Mouse (Mus musculus) MEL (cell line): ENCODE measurements around the gene Map3k21. TPM values are rescaled to one million over a fixed set of nuclear protein-coding genes. Genes with fewer than 3 reads are reported as not detected.

Experiments
- DNase-seq: peaks from one replicate; pipeline ENCODE4 v3.0.0; 2011; ENCODE audit warnings: low read depth, low spot score
- H3K27ac ChIP-seq: 2 replicates; pipeline ENCODE4 v1.5.1; 2012; ENCODE audit warnings: low read depth, mild to moderate bottlenecking, control low read depth, low read length, moderate library complexity; ENCODE audit not compliant: control insufficient read depth
- H3K27me3 ChIP-seq, 2 experiments: fragments of 150-350 bp in 1 of 2; sonication (generic) in 1 of 2; 2 replicates each; pipeline ENCODE4 v1.6.1; 2012; ENCODE audit warnings: low read length in 2 of 2, mild to moderate bottlenecking in 2 of 2, improper control_type of control experiment in 1 of 2, moderate library complexity in 1 of 2; ENCODE audit not compliant: insufficient read depth in 2 of 2, control insufficient read depth in 1 of 2
- H3K36me3 ChIP-seq, 2 experiments: 2 replicates each; pipeline ENCODE4 v1.6.1; 2012 to 2014; ENCODE audit warnings: low read length in 2 of 2, improper control_type of control experiment in 1 of 2, inconsistent platforms in 1 of 2, mild to moderate bottlenecking in 1 of 2; ENCODE audit not compliant: insufficient read depth in 2 of 2, control insufficient read depth in 1 of 2
- H3K4me1 ChIP-seq, 2 experiments: fragments of 150-350 bp in 1 of 2; sonication (generic) in 1 of 2; 2 replicates each; pipeline ENCODE4 v1.6.1; 2012; ENCODE audit warnings: low read length in 2 of 2, improper control_type of control experiment in 1 of 2, mild to moderate bottlenecking in 1 of 2; ENCODE audit not compliant: insufficient read depth in 2 of 2, control insufficient read depth in 1 of 2
- H3K4me3 ChIP-seq, 2 experiments: fragments of 150-350 bp in 1 of 2; sonication (generic) in 1 of 2; 2 replicates each; pipeline ENCODE4 v1.5.1; 2012; ENCODE audit warnings: low read depth in 2 of 2, low read length in 2 of 2, mild to moderate bottlenecking in 2 of 2, moderate library complexity in 2 of 2, control low read depth in 1 of 2, improper control_type of control experiment in 1 of 2; ENCODE audit not compliant: control insufficient read depth in 1 of 2, insufficient read depth in 1 of 2
- H3K79me2 ChIP-seq: 2 replicates; pipeline ENCODE4 v1.6.1; 2012; ENCODE audit warnings: mild to moderate bottlenecking, low read length, moderate library complexity; ENCODE audit not compliant: control insufficient read depth, poor library complexity, insufficient read depth
- H3K9ac ChIP-seq: 2 replicates; pipeline ENCODE4 v1.6.1; 2012; ENCODE audit warnings: low read depth, mild to moderate bottlenecking, control low read depth, low read length, moderate library complexity; ENCODE audit not compliant: control insufficient read depth, poor library complexity, severe bottlenecking
- H3K9me3 ChIP-seq: fragments of 150-350 bp; sonication (generic); replicated peaks from 2 replicates; pipeline ENCODE4 v1.6.1; 2012; ENCODE audit warnings: mild to moderate bottlenecking, low read length, improper control_type of control experiment, moderate library complexity; ENCODE audit not compliant: insufficient read depth
- BHLHE40 ChIP-seq: IDR thresholded peaks from 2 replicates; pipeline ENCODE4 v1.6.1; 2012; ENCODE audit warnings: low read depth, mild to moderate bottlenecking, inconsistent platforms, low read length, improper control_type of control experiment, borderline replicate concordance
- CTCF ChIP-seq, 3 experiments: IDR thresholded peaks in 2 of 3; conservative IDR thresholded peaks in 1 of 3; 2 replicates each; pipeline ENCODE4 v1.5.1; 2011 to 2012; ENCODE audit warnings: low read length in 3 of 3, low read depth in 2 of 3, mild to moderate bottlenecking in 2 of 3, improper control_type of control experiment in 1 of 3, inconsistent platforms in 1 of 3, mixed read lengths in 1 of 3, moderate library complexity in 1 of 3; ENCODE audit not compliant: control insufficient read depth in 1 of 3, insufficient read depth in 1 of 3, poor library complexity in 1 of 3, severe bottlenecking in 1 of 3
- E2F4 ChIP-seq: IDR thresholded peaks from 2 replicates; pipeline ENCODE4 v1.6.1; 2011; ENCODE audit warnings: low read depth, low read length, improper control_type of control experiment, borderline replicate concordance
- EP300 ChIP-seq, 2 experiments: IDR thresholded peaks; 2 replicates each; pipeline ENCODE4 v1.6.1; 2011; ENCODE audit warnings: improper control_type of control experiment in 2 of 2, low read length in 2 of 2, low read depth in 1 of 2, mild to moderate bottlenecking in 1 of 2
- HCFC1 ChIP-seq: IDR thresholded peaks from 2 replicates; pipeline ENCODE4 v1.6.1; 2012; ENCODE audit warnings: low read depth, mild to moderate bottlenecking, inconsistent platforms, low read length, improper control_type of control experiment, moderate library complexity
- JUND ChIP-seq: IDR thresholded peaks from 2 replicates; pipeline ENCODE4 v1.6.1; 2011; ENCODE audit warnings: low read depth, mild to moderate bottlenecking, improper control_type of control experiment, low read length
- MAFK ChIP-seq: IDR thresholded peaks from 2 replicates; pipeline ENCODE4 v1.6.1; 2011; ENCODE audit warnings: low read depth, mild to moderate bottlenecking, low read length, improper control_type of control experiment, borderline replicate concordance
- MAX ChIP-seq: IDR thresholded peaks from 2 replicates; pipeline ENCODE4 v1.6.1; 2011; ENCODE audit warnings: low read length, improper control_type of control experiment
- MEF2A ChIP-seq: IDR thresholded peaks from 2 replicates; pipeline ENCODE4 v1.6.1; 2014; ENCODE audit warnings: low read depth, mild to moderate bottlenecking, inconsistent platforms, low read length, improper control_type of control experiment; ENCODE audit not compliant: poor library complexity, insufficient replicate concordance, severe bottlenecking; ENCODE audit errors: extremely low read depth
- MXI1 ChIP-seq: IDR thresholded peaks from 2 replicates; pipeline ENCODE4 v1.6.1; 2011; ENCODE audit warnings: mild to moderate bottlenecking, low read depth, low read length, improper control_type of control experiment
- MYB ChIP-seq: IDR thresholded peaks from 2 replicates; pipeline ENCODE4 v1.6.1; 2011; ENCODE audit warnings: mild to moderate bottlenecking, low read depth, low read length, improper control_type of control experiment
- MYC ChIP-seq: IDR thresholded peaks from 2 replicates; pipeline ENCODE4 v1.6.1; 2011; ENCODE audit warnings: low read depth, mild to moderate bottlenecking, low read length, improper control_type of control experiment, moderate library complexity
- POLR2A ChIP-seq, 2 experiments: IDR thresholded peaks; 2 replicates each; pipeline ENCODE4 v1.6.1; 2011 to 2012; ENCODE audit warnings: low read length in 2 of 2, mild to moderate bottlenecking in 2 of 2, control low read depth in 1 of 2, improper control_type of control experiment in 1 of 2, low read depth in 1 of 2, moderate library complexity in 1 of 2; ENCODE audit not compliant: control insufficient read depth in 1 of 2, insufficient read depth in 1 of 2, poor library complexity in 1 of 2
- POLR2AphosphoS5 ChIP-seq: IDR thresholded peaks from 2 replicates; pipeline ENCODE4 v1.6.1; 2012; ENCODE audit warnings: low read depth, borderline replicate concordance, mild to moderate bottlenecking, inconsistent platforms, low read length, moderate library complexity, mixed read lengths
- RAD21 ChIP-seq: IDR thresholded peaks from 2 replicates; pipeline ENCODE4 v1.6.1; 2011; ENCODE audit warnings: mild to moderate bottlenecking, low read depth, low read length, improper control_type of control experiment
- RCOR1 ChIP-seq: IDR thresholded peaks from 2 replicates; pipeline ENCODE4 v1.6.1; 2012; ENCODE audit warnings: low read depth, mild to moderate bottlenecking, inconsistent platforms, low read length, improper control_type of control experiment
- TAL1 ChIP-seq: IDR thresholded peaks from 2 replicates; pipeline ENCODE4 v1.6.1; 2012; ENCODE audit warnings: mild to moderate bottlenecking, inconsistent platforms, low read length, moderate library complexity, mixed read lengths
- TBP ChIP-seq: IDR thresholded peaks from 2 replicates; pipeline ENCODE4 v1.8.0; 2011; ENCODE audit warnings: low read depth, low read length, improper control_type of control experiment
- UBTF ChIP-seq: IDR thresholded peaks from 2 replicates; pipeline ENCODE4 v1.6.1; 2012; ENCODE audit warnings: low read depth, mild to moderate bottlenecking, inconsistent platforms, low read length, improper control_type of control experiment, moderate library complexity, borderline replicate concordance; ENCODE audit not compliant: insufficient read depth
- USF1 ChIP-seq: IDR thresholded peaks from 2 replicates; pipeline ENCODE4 v1.6.1; 2014; ENCODE audit warnings: low read depth, mild to moderate bottlenecking, inconsistent platforms, low read length, improper control_type of control experiment, moderate library complexity
- USF2 ChIP-seq, 2 experiments: IDR thresholded peaks; 2 replicates each; pipeline ENCODE4 v1.6.1; 2011 to 2012; ENCODE audit warnings: improper control_type of control experiment in 2 of 2, low read length in 2 of 2, borderline replicate concordance in 1 of 2, inconsistent platforms in 1 of 2, low read depth in 1 of 2, mild to moderate bottlenecking in 1 of 2; ENCODE audit not compliant: insufficient read depth in 1 of 2
- ZKSCAN1 ChIP-seq: IDR thresholded peaks from 2 replicates; pipeline ENCODE4 v1.6.1; 2012; ENCODE audit warnings: low read depth, mild to moderate bottlenecking, inconsistent platforms, low read length, improper control_type of control experiment, moderate library complexity
- polyA plus RNA-seq, 2 experiments: library from polyadenylated mRNA; stranded (reverse) in 1 of 2; unstranded in 1 of 2; fragments of >175 nt in 1 of 2; fragments of >200 nt in 1 of 2; gene quantifications; 2 replicates each; pipeline versions ENCODE4 v1.2.1 to v1.2.4; 2012; ENCODE audit warnings: low replicate concordance in 2 of 2, low read depth in 1 of 2; ENCODE audit not compliant: insufficient read length in 2 of 2, insufficient read depth in 1 of 2, missing spikeins in 1 of 2
- total RNA-seq: library from RNA; depleted of rRNA; stranded (reverse); fragments of 300-350 nt; gene quantifications from 2 replicates; pipeline ENCODE4 v1.2.3, GENCODE M21; 2012

Gene Map3k21
- total and polyA plus RNA-seq, 3 experiments, result not detected

- TF ChIP-seq MYC, result no peak
- no peak for TF ChIP-seq MXI1
- no peak for TF ChIP-seq TBP
- peak in 1 of 2 experiments; percentile 72; a peak in 2 of 4 replicates for TF ChIP-seq EP300 (IDR thresholded peaks at IDR 0.05; ENCODE audit: low read depth in 1 of 2, low read length in 2 of 2)
- no peak for TF ChIP-seq RAD21
- no peak for TF ChIP-seq UBTF
- TF ChIP-seq MAX, result no peak
Measured at GRCm38 (mm10) chr8:125902521-125902920, 7.7 kb upstream of the Map3k21 start (continued).

- no peak for TF ChIP-seq E2F4
- TF ChIP-seq POLR2A (IDR thresholded peaks at IDR 0.05; ENCODE audit: control insufficient read depth in 1 of 2, insufficient read depth in 1 of 2, low read depth in 1 of 2, low read length in 2 of 2, poor library complexity in 1 of 2), result no peak
- no peak for TF ChIP-seq USF2 (IDR thresholded peaks at IDR 0.05; ENCODE audit: borderline replicate concordance in 1 of 2, insufficient read depth in 1 of 2, low read depth in 1 of 2, low read length in 2 of 2)
- no peak for TF ChIP-seq JUND
- TF ChIP-seq ZKSCAN1, result no peak
- TF ChIP-seq USF1, result no peak
- no peak for TF ChIP-seq TBP
- TF ChIP-seq CTCF (IDR thresholded peaks at IDR 0.05 in 2 of 3, conservative IDR thresholded peaks at IDR 0.05 in 1 of 3; ENCODE audit: control insufficient read depth in 1 of 3, insufficient read depth in 1 of 3, low read depth in 2 of 3, low read length in 3 of 3, poor library complexity in 1 of 3, severe bottlenecking in 1 of 3), result no peak
- no peak for TF ChIP-seq MEF2A
- no peak for TF ChIP-seq TAL1
- no peak for TF ChIP-seq MAFK
- no peak for TF ChIP-seq BHLHE40
- TF ChIP-seq RCOR1, result no peak
- TF ChIP-seq MYB, result no peak
- TF ChIP-seq HCFC1, result no peak
- TF ChIP-seq POLR2AphosphoS5, result no peak
- TF ChIP-seq MXI1, result no peak
- no peak for TF ChIP-seq MYC
- Histone ChIP-seq H3K4me1 (peaks cover 4 to 7% of the 10 kb centered on the region in 2 experiments; a peak in 2 of 4 replicates), H3K36me3 (no peaks in the 10 kb centered on the region), H3K79me2 (no peaks in the 10 kb centered on the region), H3K4me3 (no peak overlapping the region), H3K9me3 (no peaks in the 10 kb centered on the region), H3K27ac (no peak overlapping the region), H3K27me3 (no peaks in the 10 kb centered on the region), H3K9ac (no peak overlapping the region)
- DNase-seq, result no peak
Measured at GRCm38 (mm10) chr8:125905341-125905740, 4.9 kb upstream of the Map3k21 start.
